Mouse (Mus musculus): ENCODE data around the gene Kcns3. TPM values are rescaled to one million over a fixed set of nuclear protein-coding genes. Genes with fewer than 3 reads are reported as not detected.

The Kcns3 gene
- 0.37 and 1.1 TPM in 2 replicates for total RNA-seq (2014; rRNA removed)
- polyA plus RNA-seq (2015; fragmentation: Nextera tagmentation; extraction: Ambion mirVana): 1.1 TPM in 2 replicates

- H3K36me3 ChIP-seq (ENCODE audit: insufficient read depth, low read length): no peaks in the 10 kb centered on the region
- H3K9ac ChIP-seq (replicated peaks; ENCODE audit: low read length): peak within 1 kb of the TSS; percentile 46
- peak within 1 kb of the TSS; percentile 52 for H3K4me3 ChIP-seq (ENCODE audit: low read length)
- DNase-seq (ENCODE audit: low spot score): no peak
- no peak for ATAC-seq
- H3K27ac ChIP-seq: no peak within 1 kb of the TSS
- 27% methylated on average over 15 of the region's 15 CpGs for WGBS
- TF ChIP-seq CTCF (IDR thresholded peaks at IDR 0.05; ENCODE audit: low read depth): no peak
- peaks cover 5% of the 10 kb centered on the region; the same call in 1 of the 2 replicates for H3K27me3 ChIP-seq (ENCODE audit: insufficient read depth, low read length)
- 0 out of 2 replicates have a peak, but pooled peaks cover 5% of the 10 kb centered on the region for H3K4me1 ChIP-seq (ENCODE audit: insufficient read depth, low read length)
- peak within 1 kb of the TSS; percentile 89 for H3K4me2 ChIP-seq (ENCODE audit: low read depth, low read length)
- H3K9me3 ChIP-seq (ENCODE audit: low read length): no peaks in the 10 kb centered on the region
Measured at GRCm38 (mm10) chr12:11151015-11151414, at the start of gene Kcns3. TSS of gene Kcns3 (minus strand) at chr12:11151056.

GRCm38 (mm10) chr12:11198551-11198950 is 47.7 kb upstream of the Kcns3 start:
- H3K9me3 ChIP-seq (ENCODE audit: low read length): no peaks in the 10 kb centered on the region
- ATAC-seq (no peak), DNase-seq (ENCODE audit: low spot score) (no peak)
- no peak for TF ChIP-seq CTCF (IDR thresholded peaks at IDR 0.05; ENCODE audit: low read depth)
- no peaks in the 10 kb centered on the region for H3K4me1 ChIP-seq (ENCODE audit: insufficient read depth, low read length)
- no peak overlapping the region for H3K4me3 ChIP-seq (ENCODE audit: low read length)
- WGBS: 33% methylated on average over 2 of the region's 2 CpGs
- H3K27me3 ChIP-seq (ENCODE audit: insufficient read depth, low read length): no peaks in the 10 kb centered on the region
- no peaks in the 10 kb centered on the region for H3K36me3 ChIP-seq (ENCODE audit: insufficient read depth, low read length)
- H3K4me2 ChIP-seq (ENCODE audit: low read depth, low read length): no peak overlapping the region
- H3K27ac ChIP-seq: no peak overlapping the region
- no peak overlapping the region for H3K9ac ChIP-seq (replicated peaks; ENCODE audit: low read length)

GRCm38 (mm10) chr12:11198026-11198425 is 47.2 kb upstream of the Kcns3 start:
- 32% methylated on average over 4 of the region's 4 CpGs for WGBS
- TF ChIP-seq CTCF (IDR thresholded peaks at IDR 0.05; ENCODE audit: low read depth): no peak
- no peak for DNase-seq (ENCODE audit: low spot score)

GRCm38 (mm10) chr12:11196830-11197229 is 46.0 kb upstream of the Kcns3 start:
- ATAC-seq: no peak
- H3K4me2 ChIP-seq (ENCODE audit: low read depth, low read length): peak overlapping the region; percentile 47; the same call in 1 of the 2 replicates
- 45% methylated on average over 5 of the region's 5 CpGs for WGBS

More at GRCm38 (mm10) chr12:11198026-11198425, 47.2 kb upstream of the Kcns3 start:
- Histone ChIP-seq H3K9me3 (ENCODE audit: low read length) (no peaks in the 10 kb centered on the region), H3K4me2 (ENCODE audit: low read depth, low read length) (no peak overlapping the region), H3K4me1 (ENCODE audit: insufficient read depth, low read length) (no peaks in the 10 kb centered on the region), H3K36me3 (ENCODE audit: insufficient read depth, low read length) (no peaks in the 10 kb centered on the region), H3K9ac (replicated peaks; ENCODE audit: low read length) (no peak overlapping the region), H3K27ac (no peak overlapping the region), H3K27me3 (ENCODE audit: insufficient read depth, low read length) (no peaks in the 10 kb centered on the region), H3K4me3 (ENCODE audit: low read length) (no peak overlapping the region)
- no peak for ATAC-seq

GRCm38 (mm10) chr12:11196142-11196597 is 45.3 kb upstream of the Kcns3 start:
- Histone ChIP-seq H3K36me3 (ENCODE audit: insufficient read depth, low read length) (no peaks in the 10 kb centered on the region), H3K4me2 (ENCODE audit: low read depth, low read length) (peak overlapping the region; percentile 47), H3K9ac (replicated peaks; ENCODE audit: low read length) (no peak overlapping the region), H3K4me3 (ENCODE audit: low read length) (no peak overlapping the region), H3K27ac (no peak overlapping the region), H3K4me1 (ENCODE audit: insufficient read depth, low read length) (no peaks in the 10 kb centered on the region), H3K9me3 (ENCODE audit: low read length) (no peaks in the 10 kb centered on the region), H3K27me3 (ENCODE audit: insufficient read depth, low read length) (no peaks in the 10 kb centered on the region)
- peak; percentile 54 for DNase-seq (ENCODE audit: low spot score)
- TF ChIP-seq CTCF (IDR thresholded peaks at IDR 0.05; ENCODE audit: low read depth): peak; percentile 85
- WGBS: 9% methylated on average over 18 of the region's 19 CpGs
- peak; percentile 77 for ATAC-seq

More at GRCm38 (mm10) chr12:11196830-11197229, 46.0 kb upstream of the Kcns3 start:
- Histone ChIP-seq H3K4me1 (ENCODE audit: insufficient read depth, low read length) (no peaks in the 10 kb centered on the region), H3K27me3 (ENCODE audit: insufficient read depth, low read length) (no peaks in the 10 kb centered on the region), H3K9me3 (ENCODE audit: low read length) (no peaks in the 10 kb centered on the region), H3K4me3 (ENCODE audit: low read length) (no peak overlapping the region), H3K27ac (no peak overlapping the region), H3K36me3 (ENCODE audit: insufficient read depth, low read length) (no peaks in the 10 kb centered on the region), H3K9ac (replicated peaks; ENCODE audit: low read length) (no peak overlapping the region)
- TF ChIP-seq CTCF (IDR thresholded peaks at IDR 0.05; ENCODE audit: low read depth): no peak
- DNase-seq (ENCODE audit: low spot score): no peak

GRCm38 (mm10) chr12:11195031-11195430 is 44.2 kb upstream of the Kcns3 start:
- Histone ChIP-seq H3K4me3 (ENCODE audit: low read length) (no peak overlapping the region), H3K9ac (replicated peaks; ENCODE audit: low read length) (no peak overlapping the region), H3K27ac (no peak overlapping the region), H3K27me3 (ENCODE audit: insufficient read depth, low read length) (no peaks in the 10 kb centered on the region), H3K4me2 (ENCODE audit: low read depth, low read length) (no peak overlapping the region), H3K36me3 (ENCODE audit: insufficient read depth, low read length) (no peaks in the 10 kb centered on the region), H3K9me3 (ENCODE audit: low read length) (no peaks in the 10 kb centered on the region), H3K4me1 (ENCODE audit: insufficient read depth, low read length) (no peaks in the 10 kb centered on the region)
- DNase-seq (ENCODE audit: low spot score): no peak
- WGBS: 100% methylated on average over 1 of the region's 1 CpGs
- TF ChIP-seq CTCF (IDR thresholded peaks at IDR 0.05; ENCODE audit: low read depth): no peak
- no peak for ATAC-seq

- ATAC-seq: peak; percentile 95
- no peak overlapping the region for H3K4me3 ChIP-seq (ENCODE audit: low read length)
- no peaks in the 10 kb centered on the region for H3K27me3 ChIP-seq (ENCODE audit: insufficient read depth, low read length)
- no peaks in the 10 kb centered on the region for H3K36me3 ChIP-seq (ENCODE audit: insufficient read depth, low read length)
- no peak overlapping the region for H3K9ac ChIP-seq (replicated peaks; ENCODE audit: low read length)
- peak; percentile 96 for DNase-seq (ENCODE audit: low spot score)
- no peaks in the 10 kb centered on the region for H3K9me3 ChIP-seq (ENCODE audit: low read length)
- no peak overlapping the region for H3K27ac ChIP-seq
- 21% methylated on average over 11 of the region's 11 CpGs for WGBS
- TF ChIP-seq CTCF (IDR thresholded peaks at IDR 0.05; ENCODE audit: low read depth): peak; percentile 97
- H3K4me2 ChIP-seq (ENCODE audit: low read depth, low read length): peak overlapping the region; percentile 33
- H3K4me1 ChIP-seq (ENCODE audit: insufficient read depth, low read length): no peaks in the 10 kb centered on the region; the same call in 1 of the 2 replicates
Measured at GRCm38 (mm10) chr12:11178486-11179154, 27.8 kb upstream of the Kcns3 start.
